Comparison of ENCODE assay signal across 7 mouse cellular contexts in the genomic region with DNA sequence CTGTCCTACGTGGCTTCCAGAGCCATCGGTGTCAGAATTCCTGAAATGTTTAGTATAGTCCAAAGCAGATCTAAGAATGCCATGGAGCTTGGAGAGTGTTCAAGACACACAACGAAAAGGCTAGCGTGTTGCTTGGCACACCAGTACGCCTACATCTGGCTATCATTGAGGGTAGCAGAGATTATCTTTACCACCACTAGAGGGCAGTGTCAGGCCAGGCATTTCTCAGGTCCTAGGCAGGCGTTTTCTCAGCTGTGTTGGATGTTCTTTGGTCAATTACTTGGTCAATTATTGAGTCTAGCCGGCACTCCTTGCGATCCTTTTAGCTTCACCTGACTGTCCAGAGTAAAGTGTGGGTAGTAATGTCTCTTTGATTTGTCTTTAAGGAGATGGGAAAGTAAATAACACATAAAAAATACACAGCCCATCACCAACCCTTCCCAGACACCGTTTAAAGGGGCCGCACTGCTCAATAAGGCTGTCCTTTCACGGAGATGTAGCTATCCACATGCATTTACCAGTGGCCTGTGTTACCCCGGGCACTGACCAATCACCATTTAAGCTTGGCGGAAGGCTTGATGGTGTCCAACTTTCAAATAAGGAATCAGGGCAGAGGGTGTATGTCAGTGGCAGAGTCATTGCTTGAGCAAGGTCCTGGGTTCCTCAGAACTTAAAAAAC. TPM values are rescaled to one million over a fixed set of nuclear protein-coding genes. Genes with fewer than 3 reads are reported as not detected.
DNase-seq lines count a peak whose midpoint lies in the region; ATAC-seq lines count a peak whose summit lies in the region.

No protein-coding gene starts in this region.

- no peaks in the 10 kb centered on the region for H3K4me1 ChIP-seq in forebrain, embryonic 14.5 days (ENCODE audit: control insufficient read depth, insufficient read depth, low read length)
- no peaks in the 10 kb centered on the region for H3K4me1 ChIP-seq in hindbrain, embryonic 10.5 days (replicated peaks)

- H3K27me3 ChIP-seq in forebrain, embryonic 14.5 days (replicated peaks; ENCODE audit: control insufficient read depth, insufficient read depth, low read length) = no peaks in the 10 kb centered on the region
- peaks cover 65% of the 10 kb centered on the region for H3K27me3 ChIP-seq in hindbrain, embryonic 10.5 days (ENCODE audit: insufficient read depth, poor library complexity, severe bottlenecking)

- WGBS in forebrain, embryonic 14.5 days = 34% methylated on average over 13 of the region's 13 CpGs
- WGBS in hindbrain, embryonic 10.5 days = 44% methylated on average over 13 of the region's 13 CpGs

- H3K36me3 ChIP-seq in forebrain, embryonic 14.5 days (ENCODE audit: control insufficient read depth, insufficient read depth, low read length) = no peaks in the 10 kb centered on the region
- H3K36me3 ChIP-seq in hindbrain, embryonic 10.5 days = no peaks in the 10 kb centered on the region

- DNase-seq in R1 (ENCODE audit: low read depth, low spot score) = peak; percentile 79
- DNase-seq in cerebellum, adult 11 months = peak; percentile 58
- DNase-seq in forebrain, embryonic 14.5 days (ENCODE audit: low spot score) = peak; percentile 91
- peak; percentile 74 for DNase-seq in hindbrain, embryonic 10.5 days (ENCODE audit: low spot score)
- DNase-seq in layer of hippocampus, adult 9-10 months (ENCODE audit: low spot score) = peak; percentile 82
- DNase-seq in lung, postnatal 14 days = peak; percentile 77
- DNase-seq in retina, postnatal 1 day = peak; percentile 84

- no peak overlapping the region for H3K27ac ChIP-seq in forebrain, embryonic 14.5 days (ENCODE audit: low read depth, low read length)
- H3K27ac ChIP-seq in hindbrain, embryonic 10.5 days = no peak overlapping the region

- H3K4me3 ChIP-seq in forebrain, embryonic 14.5 days (ENCODE audit: low read depth, low read length) = no peak overlapping the region
- no peak overlapping the region for H3K4me3 ChIP-seq in hindbrain, embryonic 10.5 days

- peak; percentile 93 for ATAC-seq in forebrain, embryonic 14.5 days

- no peak overlapping the region for H3K4me2 ChIP-seq in forebrain, embryonic 14.5 days (ENCODE audit: low read length)

- no peaks in the 10 kb centered on the region for H3K9me3 ChIP-seq in forebrain, embryonic 14.5 days (replicated peaks; ENCODE audit: control insufficient read depth, low read length)
- H3K9me3 ChIP-seq in hindbrain, embryonic 10.5 days = no peaks in the 10 kb centered on the region

- H3K9ac ChIP-seq in forebrain, embryonic 14.5 days (ENCODE audit: low read length) = no peak overlapping the region

RNA-seq across cellular contexts. Expression of gene Enpp6, which starts 29.7 kb away (rescaled TPM):
- 0.14 TPM in 1 of 2 replicates, not detected in the other for polyA plus RNA-seq in forebrain, embryonic 14.5 days (2014; fragmentation: Nextera tagmentation; extraction: Ambion mirVana)
- 0.43 and 0.68 TPM in 2 replicates for polyA plus RNA-seq in hindbrain, embryonic 10.5 days (2016; fragmentation: Nextera tagmentation; extraction: Ambion mirVana)
